Mouse (Mus musculus): ENCODE measurements around the gene H2-D1. TPM values are rescaled to one million over a fixed set of nuclear protein-coding genes. Genes with fewer than 3 reads are reported as not detected.

H2-D1 gene
- 284 and 411 TPM in 2 replicates for polyA plus RNA-seq (2012; ENCODE audit: insufficient read depth, insufficient read length, missing spikeins)

DNA sequence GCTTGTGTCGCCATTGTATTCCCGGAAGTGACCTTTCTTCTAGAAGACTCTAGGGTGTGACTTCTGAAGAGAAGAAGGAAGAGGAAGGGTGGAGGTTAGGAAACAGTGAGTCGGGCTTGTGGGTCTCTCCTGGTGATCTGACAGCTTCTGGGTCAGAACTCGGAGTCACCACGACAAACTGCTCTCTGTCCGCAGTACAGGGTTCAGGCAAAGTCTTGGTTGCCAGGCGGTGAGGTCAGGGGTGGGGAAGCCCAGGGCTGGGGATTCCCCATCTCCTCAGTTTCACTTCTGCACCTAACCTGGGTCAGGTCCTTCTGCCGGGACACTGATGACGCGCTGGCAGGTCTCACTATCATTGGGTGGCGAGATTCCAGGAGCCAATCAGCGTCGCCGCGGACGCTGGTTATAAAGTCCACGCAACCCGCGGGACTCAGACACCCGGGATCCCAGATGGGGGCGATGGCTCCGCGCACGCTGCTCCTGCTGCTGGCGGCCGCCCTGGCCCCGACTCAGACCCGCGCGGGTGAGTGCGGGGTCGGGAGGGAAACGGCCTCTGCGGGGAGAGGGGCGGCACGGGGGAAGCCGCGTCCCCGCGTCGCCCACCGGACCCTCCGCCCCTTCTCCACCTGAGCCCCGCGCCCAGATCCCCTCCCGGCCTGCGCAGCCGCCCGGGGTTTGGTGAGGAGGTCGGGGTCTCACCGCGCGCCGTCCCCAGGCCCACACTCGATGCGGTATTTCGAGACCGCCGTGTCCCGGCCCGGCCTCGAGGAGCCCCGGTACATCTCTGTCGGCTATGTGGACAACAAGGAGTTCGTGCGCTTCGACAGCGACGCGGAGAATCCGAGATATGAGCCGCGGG, at the start of gene H2-D1:
Gene H2-D1, plus strand, starts transcription at position 67 of the 859 bp plus-strand sequence.
- Histone ChIP-seq H3K4me1 (ENCODE audit: control insufficient read depth, insufficient read depth, insufficient read length, low read length) (peaks cover 7% of the 10 kb centered on the region), H3K4me3 (ENCODE audit: insufficient read depth, low read depth, low read length) (peak within 1 kb of the TSS; percentile 90), H3K27ac (replicated peaks; ENCODE audit: low read depth, low read length) (peak within 1 kb of the TSS; percentile 100)

- peaks cover 8% of the 10 kb centered on the region; the same call in 1 of the 2 replicates for H3K4me1 ChIP-seq (ENCODE audit: control insufficient read depth, insufficient read depth, insufficient read length, low read length)
- H3K4me3 ChIP-seq (ENCODE audit: insufficient read depth, low read depth, low read length) = no peak overlapping the region
These were observed 49.5 kb upstream of the H2-D1 start for GRCm38 (mm10) chr17:35213071-35213470.

DNA sequence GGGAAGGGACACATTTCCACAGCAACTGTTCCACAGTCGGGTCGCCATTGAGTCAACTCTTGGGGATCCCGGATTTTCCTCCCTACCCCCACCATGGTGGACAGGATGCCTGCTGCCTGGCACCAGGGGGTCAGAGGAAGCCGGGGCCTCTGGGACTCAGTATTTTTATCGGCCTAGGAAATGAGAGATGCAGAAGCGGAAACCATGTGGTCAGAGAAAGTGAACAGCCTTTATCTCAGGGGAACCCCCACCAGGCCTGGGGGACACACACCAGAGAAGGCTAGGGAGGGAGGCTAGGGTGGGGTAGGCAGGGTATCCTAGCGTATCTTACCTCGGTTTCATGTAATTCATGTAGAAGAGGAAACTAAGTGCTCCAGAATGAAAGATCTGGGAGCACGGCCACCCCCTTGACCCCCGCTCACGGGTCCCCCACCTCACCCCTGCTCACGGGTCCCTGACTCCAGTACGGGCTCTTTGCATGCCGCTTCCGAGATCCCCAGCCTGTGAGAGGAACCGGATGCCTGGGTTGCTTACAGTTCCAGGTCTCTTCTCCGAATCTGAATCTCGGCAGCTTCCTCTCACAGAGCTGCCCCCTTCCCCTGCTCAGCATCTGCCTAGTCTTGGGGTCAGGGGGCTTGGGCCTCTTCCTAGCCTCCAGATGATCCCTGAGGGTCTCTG, 43.9 kb upstream of the H2-D1 start:
- H3K4me1 ChIP-seq (ENCODE audit: control insufficient read depth, insufficient read depth, insufficient read length, low read length) = peaks cover 16% of the 10 kb centered on the region
- H3K27ac ChIP-seq (replicated peaks; ENCODE audit: low read depth, low read length) = peak overlapping the region; percentile 98
- H3K4me3 ChIP-seq (ENCODE audit: insufficient read depth, low read depth, low read length) = peak overlapping the region; percentile 32

More at GRCm38 (mm10) chr17:35213071-35213470, 49.5 kb upstream of the H2-D1 start:
- no peak overlapping the region for H3K27ac ChIP-seq (replicated peaks; ENCODE audit: low read depth, low read length)

GRCm38 (mm10) chr17:35219601-35220041, 42.9 kb upstream of the H2-D1 start:
- Histone ChIP-seq H3K4me3 (ENCODE audit: insufficient read depth, low read depth, low read length) (peak overlapping the region; percentile 25; the same call in 1 of the 2 replicates), H3K27ac (replicated peaks; ENCODE audit: low read depth, low read length) (peak overlapping the region; percentile 98), H3K4me1 (ENCODE audit: control insufficient read depth, insufficient read depth, insufficient read length, low read length) (peaks cover 16% of the 10 kb centered on the region)

DNA sequence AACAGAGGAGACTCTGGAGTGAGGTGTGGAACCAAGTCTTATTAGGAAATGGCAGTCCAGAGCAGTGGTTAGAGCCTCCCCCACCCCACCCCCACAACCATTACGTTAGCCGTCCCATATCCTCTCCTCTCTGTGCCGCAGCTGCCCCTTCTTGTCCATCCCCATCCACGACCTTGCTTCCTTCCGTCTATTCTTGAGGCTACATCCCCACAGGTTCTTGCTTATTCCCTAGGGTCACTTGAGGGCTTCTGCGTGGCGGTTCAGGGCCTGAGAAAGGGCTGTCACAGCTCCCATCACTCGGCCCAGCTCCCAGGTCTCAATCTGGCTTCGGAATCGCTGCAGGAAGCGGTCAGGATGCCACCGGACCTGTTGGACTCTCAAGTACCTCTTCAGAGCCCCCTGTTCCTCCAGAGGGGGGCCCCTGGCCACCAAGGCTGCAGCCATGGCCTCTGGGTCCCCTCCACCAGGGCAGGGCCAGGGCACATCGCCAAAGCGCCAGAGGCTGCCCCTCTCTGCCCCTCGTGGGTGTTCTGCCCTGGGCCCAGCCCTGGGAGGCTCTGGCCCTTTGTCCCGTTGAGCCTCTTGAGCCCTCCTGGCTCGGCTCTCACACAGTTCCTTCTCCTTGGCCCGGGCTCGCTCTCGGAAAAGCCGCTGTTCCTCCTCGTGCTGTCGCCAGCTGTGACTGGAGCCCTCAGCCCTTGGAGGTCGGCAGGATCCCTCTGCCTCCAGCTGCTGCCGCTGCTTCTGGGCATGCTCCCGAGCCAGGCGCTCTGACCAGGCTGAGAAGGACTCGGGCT, 42.2 kb upstream of the H2-D1 start, which contains the start of gene Gm16181:
Gene Gm16181, plus strand, starts transcription at position 679 of the 797 bp plus-strand sequence.
- H3K4me1 ChIP-seq (ENCODE audit: control insufficient read depth, insufficient read depth, insufficient read length, low read length) = peaks cover 16% of the 10 kb centered on the region
- peak within 1 kb of the TSS; percentile 98 for H3K27ac ChIP-seq (replicated peaks; ENCODE audit: low read depth, low read length)
- peak within 1 kb of the TSS; percentile 65 for H3K4me3 ChIP-seq (ENCODE audit: insufficient read depth, low read depth, low read length)

DNA sequence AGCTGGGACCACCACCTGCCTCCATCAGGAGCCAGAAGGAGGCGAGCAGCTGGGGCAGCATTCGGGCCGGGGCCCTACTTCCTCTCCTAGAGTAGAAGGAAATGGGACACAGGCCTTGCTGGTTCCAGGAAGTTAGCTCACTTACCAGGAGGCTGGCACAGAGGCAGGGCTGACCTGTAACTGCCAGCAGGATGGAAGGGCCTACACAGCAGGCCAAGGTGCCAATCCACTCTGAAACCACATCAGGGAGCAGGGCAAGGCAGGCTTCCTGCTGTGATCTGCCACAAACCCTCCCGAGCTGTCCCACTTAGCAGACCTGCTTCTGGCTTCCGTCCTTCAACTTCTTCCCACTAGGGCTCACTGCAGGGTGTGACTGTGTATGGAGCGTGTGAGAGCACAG, 40.2 kb upstream of the H2-D1 start:
- Histone ChIP-seq H3K27ac (replicated peaks; ENCODE audit: low read depth, low read length) (peak overlapping the region; percentile 88), H3K4me3 (ENCODE audit: insufficient read depth, low read depth, low read length) (peak overlapping the region; percentile 49), H3K4me1 (ENCODE audit: control insufficient read depth, insufficient read depth, insufficient read length, low read length) (peaks cover 22% of the 10 kb centered on the region)

DNA sequence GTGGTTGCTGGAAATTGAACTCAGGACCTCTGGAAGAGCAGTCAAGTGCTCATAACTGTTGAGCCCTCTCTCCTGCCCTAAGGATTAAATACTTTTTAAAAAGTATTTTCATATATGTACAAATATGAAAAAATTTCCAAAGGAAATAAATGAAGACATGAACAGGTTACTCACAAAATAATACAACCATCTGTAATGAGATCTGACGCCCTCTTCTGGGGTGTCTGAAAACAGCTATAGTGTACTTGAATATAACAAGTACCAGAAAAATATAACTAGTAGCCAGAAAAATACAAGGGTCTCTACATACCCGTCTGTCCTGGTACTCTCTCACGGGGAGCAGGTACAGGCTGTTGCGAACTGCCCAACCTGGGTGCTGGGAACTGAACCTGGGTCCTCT, 37.9 kb upstream of the H2-D1 start:
- no peak overlapping the region for H3K27ac ChIP-seq (replicated peaks; ENCODE audit: low read depth, low read length)
- no peak overlapping the region for H3K4me3 ChIP-seq (ENCODE audit: insufficient read depth, low read depth, low read length)
- H3K4me1 ChIP-seq (ENCODE audit: control insufficient read depth, insufficient read depth, insufficient read length, low read length) = peaks cover 14% of the 10 kb centered on the region

DNA sequence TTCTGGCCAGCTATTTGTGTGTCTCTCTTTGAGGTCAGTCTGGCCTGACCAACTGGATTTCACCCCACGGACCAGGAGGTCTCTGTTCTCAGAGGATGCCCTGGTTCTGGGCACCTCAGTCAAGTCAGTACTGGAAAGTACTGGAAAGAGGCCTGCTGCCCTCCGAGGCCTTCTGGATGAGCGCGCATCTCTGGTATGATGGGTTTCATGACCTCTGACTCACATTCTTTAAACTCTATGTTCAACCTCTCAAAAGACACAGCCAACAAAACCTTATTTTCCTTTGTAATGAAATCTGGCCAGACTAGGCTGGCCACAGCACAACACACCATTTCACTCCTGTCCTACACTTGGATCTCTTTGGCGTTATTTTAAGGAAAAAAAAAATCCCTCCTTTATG, 37.1 kb upstream of the H2-D1 start:
- Histone ChIP-seq H3K4me3 (ENCODE audit: insufficient read depth, low read depth, low read length) (no peak overlapping the region), H3K4me1 (ENCODE audit: control insufficient read depth, insufficient read depth, insufficient read length, low read length) (peaks cover 9% of the 10 kb centered on the region), H3K27ac (replicated peaks; ENCODE audit: low read depth, low read length) (no peak overlapping the region)

GRCm38 (mm10) chr17:35226561-35227046, 35.9 kb upstream of the H2-D1 start:
- Histone ChIP-seq H3K4me1 (ENCODE audit: control insufficient read depth, insufficient read depth, insufficient read length, low read length) (peaks cover 8% of the 10 kb centered on the region; the same call in 1 of the 2 replicates), H3K4me3 (ENCODE audit: insufficient read depth, low read depth, low read length) (no peak overlapping the region), H3K27ac (replicated peaks; ENCODE audit: low read depth, low read length) (0 out of 2 replicates have a peak overlapping the region, but pooled peaks have one; percentile 33)

- no peak overlapping the region for H3K4me3 ChIP-seq (ENCODE audit: insufficient read depth, low read depth, low read length)
- no peak overlapping the region for H3K27ac ChIP-seq (replicated peaks; ENCODE audit: low read depth, low read length)
- H3K4me1 ChIP-seq (ENCODE audit: control insufficient read depth, insufficient read depth, insufficient read length, low read length) = peaks cover 8% of the 10 kb centered on the region
These were observed 31.5 kb upstream of the H2-D1 start for GRCm38 (mm10) chr17:35231022-35231421.

GRCm38 (mm10) chr17:35232043-35232442, 30.5 kb upstream of the H2-D1 start:
- peaks cover 5% of the 10 kb centered on the region for H3K4me1 ChIP-seq (ENCODE audit: control insufficient read depth, insufficient read depth, insufficient read length, low read length)
- no peak overlapping the region for H3K4me3 ChIP-seq (ENCODE audit: insufficient read depth, low read depth, low read length)
- no peak overlapping the region for H3K27ac ChIP-seq (replicated peaks; ENCODE audit: low read depth, low read length)

- H3K4me3 ChIP-seq (ENCODE audit: insufficient read depth, low read depth, low read length) = no peak overlapping the region
- peaks cover 5% of the 10 kb centered on the region for H3K4me1 ChIP-seq (ENCODE audit: control insufficient read depth, insufficient read depth, insufficient read length, low read length)
- peak overlapping the region; percentile 84; the same call in 1 of the 2 replicates for H3K27ac ChIP-seq (replicated peaks; ENCODE audit: low read depth, low read length)
These were observed 29.9 kb upstream of the H2-D1 start for GRCm38 (mm10) chr17:35232659-35233058.

GRCm38 (mm10) chr17:35233114-35233980, 29.2 kb upstream of the H2-D1 start, which contains the start of gene Atp6v1g2:
Gene Atp6v1g2, plus strand, starts transcription at chr17:35233660.
- Histone ChIP-seq H3K4me3 (ENCODE audit: insufficient read depth, low read depth, low read length) (peak within 1 kb of the TSS; percentile 8; the same call in 1 of the 2 replicates), H3K4me1 (ENCODE audit: control insufficient read depth, insufficient read depth, insufficient read length, low read length) (peaks cover 5% of the 10 kb centered on the region)

More at GRCm38 (mm10) chr17:35233114-35233980, 29.2 kb upstream of the H2-D1 start, which contains the start of gene Atp6v1g2:
- peak within 1 kb of the TSS; percentile 84 for H3K27ac ChIP-seq (replicated peaks; ENCODE audit: low read depth, low read length)
